Mouse (Mus musculus) bone marrow macrophage, adult 2 months (primary cell): ENCODE results near the gene Zswim8.

ENCODE experiments used
- CTCF ChIP-seq: IDR thresholded peaks from 2 replicates; pipeline ENCODE4 v1.5.1; 2012; ENCODE audit warnings: low read depth, mild to moderate bottlenecking, low read length, moderate library complexity
- POLR2A ChIP-seq: IDR thresholded peaks from 2 replicates; pipeline ENCODE4 v1.6.1; 2012; ENCODE audit warnings: mild to moderate bottlenecking, low read depth, low read length, borderline replicate concordance

DNA sequence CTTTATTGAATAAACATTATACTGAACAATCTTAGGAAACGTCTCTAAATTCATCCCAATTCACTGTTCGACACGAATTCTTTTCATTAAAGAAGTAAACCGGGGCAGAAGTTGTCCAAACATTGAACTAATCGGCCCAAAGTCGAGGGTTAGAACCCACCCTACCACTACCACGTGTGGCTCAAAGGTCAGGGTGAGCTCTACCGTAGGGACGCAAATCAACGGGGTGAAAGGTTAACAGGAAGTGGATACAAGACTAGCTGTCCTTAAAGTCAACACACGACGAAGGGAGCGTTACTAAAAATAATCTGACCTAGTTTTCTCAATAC lies 33.7 kb upstream of the Zswim8 start:
- TF ChIP-seq POLR2A (no peak), CTCF (no peak)
